Mouse (Mus musculus) thymus, adult 2 months (tissue): Measurements from ENCODE around the gene Kynu.

Source experiments
- CTCF ChIP-seq: fragments of 200-500 bp; IDR thresholded peaks from 2 replicates; pipeline ENCODE4 v1.5.1; 2012; ENCODE audit warnings: mild to moderate bottlenecking, control low read depth, low read length, moderate library complexity, borderline replicate concordance; ENCODE audit not compliant: control insufficient read depth, poor library complexity, insufficient read depth; ENCODE audit errors: extremely low read depth
- POLR2A ChIP-seq: fragments of 200-500 bp; IDR thresholded peaks from 2 replicates; pipeline ENCODE4 v1.6.1; 2012; ENCODE audit warnings: mild to moderate bottlenecking, low read length, control low read depth, moderate library complexity; ENCODE audit not compliant: control insufficient read depth, poor library complexity, insufficient read depth; ENCODE audit errors: extremely low read depth

DNA sequence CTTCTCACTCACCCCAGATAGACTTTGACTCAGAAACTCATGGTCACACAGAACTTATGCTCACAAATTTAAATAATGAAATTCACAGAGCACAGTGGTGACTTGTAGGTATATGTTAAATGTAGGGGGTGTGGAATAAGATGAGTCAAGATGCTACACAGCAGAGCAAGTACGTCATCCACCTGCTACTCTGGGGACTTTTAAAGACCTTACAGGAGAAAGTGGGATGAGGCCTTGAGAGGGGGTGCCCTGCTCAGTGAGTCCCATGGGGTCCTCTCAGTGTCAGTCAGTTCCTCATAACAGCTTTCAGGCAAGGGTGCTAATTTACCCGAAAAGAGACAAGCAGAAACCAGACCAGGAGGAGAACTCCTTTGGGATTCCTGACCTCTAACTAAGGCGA, 30.4 kb downstream of the Kynu start:
- TF ChIP-seq CTCF (no peak), POLR2A (no peak)
